Mouse (Mus musculus) embryonic facial prominence, embryonic 11.5 days (tissue): ENCODE measurements at regions not wholly inside any gene's neighbourhood (a gene's known extent, or its start where the extent isn't known, plus 50 kb on each side); places are given as distances from the start of the nearest gene placed in this dataset.

ENCODE experiments used
- ATAC-seq: fragments of 200-750 bp; cut with Nextera tagmentation; replicated peaks from 2 replicates; pipeline ENCODE4 v1.8.0; 2017; ENCODE audit warnings: low read depth; ENCODE audit not compliant: insufficient number of reproducible peaks, low FRiP score, low TSS enrichment
- DNase-seq: peaks from one replicate; pipeline ENCODE4 v3.0.0-alpha.2; 2015; ENCODE audit warnings: low spot score
- H3K27ac ChIP-seq: fragments of 300-500 bp; sonication (generic); replicated peaks from 2 replicates; pipeline ENCODE4 v1.5.1; 2014; ENCODE audit warnings: mild to moderate bottlenecking, low read depth, low read length, control low read depth
- H3K27me3 ChIP-seq: fragments of 300-500 bp; sonication (generic); 2 replicates; pipeline ENCODE4 v1.6.1; 2014; ENCODE audit warnings: mild to moderate bottlenecking, low read length, moderate library complexity, mixed read lengths; ENCODE audit not compliant: control insufficient read depth, insufficient read depth
- H3K36me3 ChIP-seq: fragments of 300-500 bp; sonication (generic); replicated peaks from 2 replicates; pipeline ENCODE4 v1.6.1; 2014; ENCODE audit warnings: low read depth, mild to moderate bottlenecking, low read length, moderate library complexity, mixed read lengths; ENCODE audit not compliant: control insufficient read depth, insufficient read depth
- H3K4me1 ChIP-seq: fragments of 300-500 bp; sonication (generic); 2 replicates; pipeline ENCODE4 v1.6.1; 2014; ENCODE audit warnings: low read length, mixed read lengths; ENCODE audit not compliant: control insufficient read depth, insufficient read depth
- H3K4me2 ChIP-seq: fragments of 300-500 bp; sonication (generic); 2 replicates; pipeline ENCODE4 v1.6.1; 2014; ENCODE audit warnings: low read depth, mild to moderate bottlenecking, control low read depth, low read length, moderate library complexity
- H3K4me3 ChIP-seq: fragments of 300-500 bp; sonication (generic); 2 replicates; pipeline ENCODE4 v1.5.1; 2014; ENCODE audit warnings: low read depth, low read length, control low read depth
- H3K9ac ChIP-seq: fragments of 300-500 bp; sonication (generic); replicated peaks from 2 replicates; pipeline ENCODE4 v1.6.1; 2014; ENCODE audit warnings: mild to moderate bottlenecking, control low read depth, low read length
- H3K9me3 ChIP-seq: fragments of 300-500 bp; sonication (generic); replicated peaks from 2 replicates; pipeline ENCODE4 v1.6.1; 2016; ENCODE audit warnings: mild to moderate bottlenecking, low read length, inconsistent platforms, mixed read lengths; ENCODE audit not compliant: control insufficient read depth
- WGBS: fragments of 180-500 bp; shearing (Covaris S2); extraction: QIAGEN DNeasy Blood & Tissue Kit; methylation state at CpG from one replicate; pipeline ENCODE4 v1.1.7; 2014; 5-methylcytosine and 5-hydroxymethylcytosine counted together

DNA sequence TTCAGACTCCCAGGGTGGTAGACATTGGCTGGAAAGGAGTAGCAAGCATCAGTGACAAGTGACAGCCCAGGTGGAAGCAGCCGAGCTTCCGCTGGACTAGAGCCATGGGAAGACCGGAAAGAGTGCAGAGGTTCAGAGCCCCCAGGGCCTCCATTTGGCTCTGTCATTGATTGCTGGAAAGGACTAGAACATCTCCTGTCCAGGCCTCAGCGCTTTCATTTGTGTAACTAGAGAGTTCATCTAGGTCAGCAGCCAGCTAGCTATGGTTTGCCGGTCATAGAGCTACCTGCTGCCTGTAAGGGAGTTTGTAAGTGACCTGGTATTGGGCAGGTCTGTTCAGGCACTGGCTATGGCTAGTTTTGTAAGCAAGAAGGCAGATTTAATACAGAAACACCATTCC, 134.3 kb downstream of the Gm10260 start:
- H3K27me3 ChIP-seq = no peaks in the 10 kb centered on the region
- H3K27ac ChIP-seq = no peak overlapping the region
- H3K9ac ChIP-seq = no peak overlapping the region
- no peak overlapping the region for H3K4me3 ChIP-seq
- H3K36me3 ChIP-seq = no peaks in the 10 kb centered on the region
- H3K4me2 ChIP-seq = no peak overlapping the region
- DNase-seq (no peak), ATAC-seq (no peak)
- no peaks in the 10 kb centered on the region for H3K4me1 ChIP-seq
- WGBS = 85% methylated on average over 5 of the region's 5 CpGs
- no peaks in the 10 kb centered on the region for H3K9me3 ChIP-seq

DNA sequence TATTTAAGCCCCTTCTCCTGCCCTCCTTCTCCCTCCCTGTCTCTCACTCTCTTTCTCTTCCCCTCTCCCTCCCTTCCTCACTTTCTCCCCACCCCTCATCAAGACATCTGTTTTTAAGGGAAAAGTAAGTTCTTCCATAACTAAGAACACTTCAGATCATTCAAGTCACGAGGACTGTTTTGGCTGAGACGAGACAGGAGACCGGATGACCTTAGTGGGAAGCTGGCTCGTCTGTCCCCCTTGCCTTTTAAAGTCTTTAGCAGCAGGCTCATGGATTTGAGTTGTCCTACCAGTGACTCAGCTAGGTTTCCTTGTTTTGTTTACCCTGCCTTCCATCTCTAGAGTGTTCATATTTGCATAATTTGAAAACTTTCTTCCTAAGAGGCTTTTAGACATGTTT, 135.0 kb downstream of the Gm10260 start:
- Histone ChIP-seq H3K9ac (no peak overlapping the region), H3K4me2 (no peak overlapping the region), H3K27me3 (no peaks in the 10 kb centered on the region), H3K36me3 (no peaks in the 10 kb centered on the region), H3K4me3 (no peak overlapping the region), H3K4me1 (no peaks in the 10 kb centered on the region), H3K27ac (no peak overlapping the region), H3K9me3 (no peaks in the 10 kb centered on the region)
- WGBS = 82% methylated on average over 4 of the region's 4 CpGs
- no peak for DNase-seq
- no peak for ATAC-seq

DNA sequence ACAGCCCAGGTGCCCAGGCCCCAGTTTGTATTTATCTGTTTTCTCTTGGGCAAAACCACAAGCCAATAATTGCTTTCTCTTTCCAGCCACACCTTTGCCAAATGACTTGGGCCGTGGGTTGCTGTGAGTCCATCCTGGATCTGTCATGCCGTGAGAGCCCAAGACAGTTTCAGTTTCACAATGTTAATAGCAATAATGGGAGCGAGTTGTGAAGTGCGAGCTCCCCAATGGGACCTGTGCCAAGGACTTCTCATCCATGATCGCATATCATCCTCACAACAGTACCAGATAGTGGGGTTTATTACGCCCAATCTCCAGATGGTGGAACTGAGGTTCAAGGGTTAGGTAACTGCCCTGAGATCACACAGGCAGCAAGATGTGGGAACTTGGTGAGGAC, 142.2 kb downstream of the Gm10260 start:
- Histone ChIP-seq H3K4me2 (no peak overlapping the region), H3K36me3 (no peaks in the 10 kb centered on the region), H3K4me1 (no peaks in the 10 kb centered on the region), H3K9ac (no peak overlapping the region), H3K4me3 (no peak overlapping the region), H3K27me3 (no peaks in the 10 kb centered on the region), H3K9me3 (no peaks in the 10 kb centered on the region), H3K27ac (no peak overlapping the region)
- WGBS = 89% methylated on average over 6 of the region's 6 CpGs
- ATAC-seq = no peak
- DNase-seq = no peak

DNA sequence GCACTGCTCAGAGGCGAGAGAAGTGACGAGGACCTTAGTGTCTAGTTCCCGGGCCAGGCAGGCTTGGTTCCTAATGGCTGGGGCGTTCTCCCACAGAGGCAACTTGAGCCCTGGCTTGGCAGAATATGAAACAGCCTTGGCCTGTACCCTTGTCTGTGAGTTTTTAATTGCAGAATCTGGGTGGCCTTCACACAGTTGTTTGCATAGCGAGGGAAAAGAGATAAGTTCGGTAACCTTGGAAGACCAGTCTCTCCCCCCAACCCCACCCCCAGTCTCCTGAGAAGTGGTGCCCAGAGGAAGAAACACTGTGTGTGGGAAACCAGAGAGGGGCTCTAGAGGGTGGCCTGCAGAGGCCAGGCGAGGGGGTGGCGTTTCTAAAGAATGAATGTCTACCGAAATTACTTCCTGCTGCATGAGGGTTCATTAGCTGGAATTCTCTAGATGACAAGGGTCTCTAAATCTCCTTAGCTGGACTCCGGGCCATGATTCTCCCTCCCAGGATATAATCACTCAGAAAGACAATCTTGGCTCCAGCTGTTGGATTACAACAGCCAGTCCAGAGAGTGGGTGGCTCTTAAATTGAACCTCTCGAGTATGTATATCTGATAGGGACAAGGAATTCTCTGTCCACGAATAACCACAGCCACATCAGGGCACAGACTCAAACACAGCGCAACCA, 142.8 kb downstream of the Gm10260 start:
- DNase-seq = peak; percentile 21
- ATAC-seq = peak; percentile 52; the same call in 1 of the 2 replicates
- whole genome bisulfite sequencing = 51% methylated on average over 13 of the region's 13 CpGs
- Histone ChIP-seq H3K27me3 (no peaks in the 10 kb centered on the region), H3K4me1 (no peaks in the 10 kb centered on the region), H3K4me2 (no peak overlapping the region), H3K4me3 (no peak overlapping the region), H3K27ac (0 out of 2 replicates have a peak overlapping the region, but pooled peaks have one; percentile 6), H3K36me3 (no peaks in the 10 kb centered on the region), H3K9ac (no peak overlapping the region), H3K9me3 (no peaks in the 10 kb centered on the region)

DNA sequence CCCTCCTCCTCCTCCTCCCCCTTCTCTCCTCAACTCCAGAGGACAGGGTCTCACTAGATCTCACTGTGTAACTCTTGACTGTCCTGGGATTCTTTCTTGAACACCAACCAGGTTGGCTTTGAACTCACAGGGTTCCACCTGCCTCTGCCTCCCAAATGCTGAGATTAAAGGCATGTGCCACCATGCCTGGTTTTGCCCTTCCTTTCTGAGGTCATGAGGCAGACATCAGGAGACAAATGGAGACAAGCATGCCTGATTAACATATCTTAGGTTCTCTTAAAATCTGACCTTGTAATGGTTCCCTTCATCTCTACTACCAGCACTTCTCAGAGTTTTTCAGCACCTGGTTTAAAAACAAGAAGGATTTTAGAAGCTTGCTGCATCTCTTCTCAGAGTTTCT, 143.5 kb downstream of the Gm10260 start:
- ATAC-seq (no peak), DNase-seq (no peak)
- H3K27ac ChIP-seq = no peak overlapping the region
- H3K4me2 ChIP-seq = no peak overlapping the region
- H3K4me3 ChIP-seq = no peak overlapping the region
- no peaks in the 10 kb centered on the region for H3K36me3 ChIP-seq
- no peaks in the 10 kb centered on the region for H3K4me1 ChIP-seq
- H3K9me3 ChIP-seq = no peaks in the 10 kb centered on the region
- H3K9ac ChIP-seq = no peak overlapping the region
- no peaks in the 10 kb centered on the region for H3K27me3 ChIP-seq

DNA sequence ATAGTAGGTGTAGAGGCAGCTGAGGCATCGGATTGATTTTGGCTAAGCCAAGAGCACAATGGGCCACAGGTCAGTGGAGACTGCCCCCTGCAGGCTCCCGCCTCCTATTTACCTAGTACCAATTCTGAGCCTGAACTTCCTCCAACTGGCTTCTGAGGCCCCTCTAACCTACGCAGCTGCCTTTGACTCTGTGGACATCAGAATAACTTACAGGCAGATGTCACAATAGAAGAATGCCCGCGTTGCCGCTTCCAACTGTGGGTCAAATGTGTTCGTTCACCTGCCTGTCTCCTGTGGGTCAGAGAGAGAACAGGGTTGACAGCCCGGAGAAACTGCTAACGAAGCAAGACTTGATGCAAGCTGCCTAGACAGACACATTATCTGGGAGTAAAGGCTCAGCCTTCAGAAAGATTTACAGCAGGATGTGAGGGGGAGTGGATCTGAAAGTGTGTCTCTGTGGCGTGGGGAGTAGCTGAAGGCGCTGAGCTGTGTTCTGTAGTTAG, 153.2 kb downstream of the Gm10260 start:
- H3K27me3 ChIP-seq = no peaks in the 10 kb centered on the region
- no peaks in the 10 kb centered on the region for H3K9me3 ChIP-seq
- H3K4me2 ChIP-seq = no peak overlapping the region
- H3K27ac ChIP-seq = no peak overlapping the region
- no peaks in the 10 kb centered on the region for H3K4me1 ChIP-seq
- no peak overlapping the region for H3K9ac ChIP-seq
- no peaks in the 10 kb centered on the region for H3K36me3 ChIP-seq
- 42% methylated on average over 11 of the region's 11 CpGs for WGBS
- ATAC-seq (no peak), DNase-seq (peak; percentile 55)
- no peak overlapping the region for H3K4me3 ChIP-seq

DNA sequence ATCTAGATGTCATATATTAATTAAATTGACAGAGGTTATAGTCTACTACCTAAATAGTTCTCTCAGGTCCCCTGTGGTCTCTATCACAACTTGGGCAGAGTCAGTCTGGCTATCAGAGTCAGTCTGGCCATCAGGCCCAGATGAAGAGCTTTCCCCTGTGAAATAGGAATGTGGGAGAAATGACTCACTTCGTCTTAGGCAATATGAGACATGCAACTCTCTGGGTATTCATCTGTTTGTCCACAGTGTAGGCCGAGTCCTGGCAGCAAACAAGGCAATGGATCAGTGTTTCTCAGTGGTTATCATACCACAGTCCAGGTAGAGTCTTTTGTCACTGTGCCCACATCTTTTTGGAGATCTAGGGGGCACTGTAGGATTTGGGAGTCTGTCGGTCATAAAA, 156.0 kb downstream of the Gm10260 start:
- no peak overlapping the region for H3K27ac ChIP-seq
- no peaks in the 10 kb centered on the region for H3K27me3 ChIP-seq
- whole genome bisulfite sequencing = 81% methylated on average over 3 of the region's 3 CpGs
- H3K9ac ChIP-seq = no peak overlapping the region
- no peak overlapping the region for H3K4me2 ChIP-seq
- no peaks in the 10 kb centered on the region for H3K4me1 ChIP-seq
- no peaks in the 10 kb centered on the region for H3K9me3 ChIP-seq
- ATAC-seq (no peak), DNase-seq (no peak)
- H3K4me3 ChIP-seq = no peak overlapping the region
- no peaks in the 10 kb centered on the region for H3K36me3 ChIP-seq

DNA sequence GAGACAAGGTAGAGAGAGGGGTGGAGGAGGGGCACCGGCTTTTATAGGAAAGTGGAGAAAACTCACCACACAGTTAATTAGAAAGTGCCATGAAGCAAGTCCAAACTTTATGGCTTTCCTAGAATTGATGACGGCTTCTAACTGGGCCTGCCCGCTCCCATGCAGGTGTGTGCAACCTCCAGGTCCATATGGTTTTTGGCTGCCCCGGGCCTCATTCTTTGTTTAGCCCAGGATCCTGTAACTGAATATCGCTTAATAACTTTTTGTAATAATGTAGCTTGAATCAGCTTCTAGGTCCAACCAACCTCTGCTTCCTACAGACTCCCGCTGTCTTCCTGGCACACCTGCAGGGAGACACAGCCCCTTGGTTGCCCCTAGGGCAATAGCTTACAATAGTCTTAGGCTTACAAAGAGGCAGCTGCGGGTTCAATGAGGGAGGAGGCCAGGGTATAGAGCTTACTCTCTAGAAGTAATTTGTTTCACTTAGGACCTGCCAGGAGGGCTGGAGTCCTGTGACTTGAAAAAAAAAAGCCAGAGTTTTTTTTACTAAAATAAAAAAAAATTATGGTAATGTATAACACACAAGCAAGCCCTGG, 159.2 kb downstream of the Gm10260 start:
- no peak overlapping the region for H3K4me3 ChIP-seq
- H3K4me1 ChIP-seq = no peaks in the 10 kb centered on the region
- no peak overlapping the region for H3K4me2 ChIP-seq
- WGBS = 74% methylated on average over 7 of the region's 7 CpGs
- no peak for ATAC-seq
- no peak overlapping the region for H3K27ac ChIP-seq
- no peak for DNase-seq
- H3K36me3 ChIP-seq = no peaks in the 10 kb centered on the region
- H3K27me3 ChIP-seq = no peaks in the 10 kb centered on the region
- no peak overlapping the region for H3K9ac ChIP-seq
- H3K9me3 ChIP-seq = no peaks in the 10 kb centered on the region
